Mouse (Mus musculus): ENCODE data around the gene Ces1a.

The Ces1a gene

GRCm38 (mm10) chr8:93048092-93048491, at the start of gene Ces1a:
Gene Ces1a (minus strand): TSS chr8:93048192.
- no peak for DNase-seq (ENCODE audit: low spot score)

- peak; percentile 50 for DNase-seq (ENCODE audit: low spot score)
Observed at GRCm38 (mm10) chr8:93095376-93095775, 47.4 kb upstream of the Ces1a start.

GRCm38 (mm10) chr8:93091324-93091723, 43.3 kb upstream of the Ces1a start:
- DNase-seq (ENCODE audit: low spot score) = no peak

- DNase-seq (ENCODE audit: low spot score) = no peak
Observed at GRCm38 (mm10) chr8:93088686-93089122, 40.7 kb upstream of the Ces1a start.

GRCm38 (mm10) chr8:93088193-93088592, 40.2 kb upstream of the Ces1a start:
- no peak for DNase-seq (ENCODE audit: low spot score)

GRCm38 (mm10) chr8:93079887-93080286, 31.9 kb upstream of the Ces1a start, which contains the start of gene Ces1b:
Gene Ces1b (minus strand): TSS chr8:93080017.
- no peak for DNase-seq (ENCODE audit: low spot score)

- peak; percentile 45 for DNase-seq (ENCODE audit: low spot score)
Observed at GRCm38 (mm10) chr8:93075251-93075650, 27.3 kb upstream of the Ces1a start.

GRCm38 (mm10) chr8:93063416-93064117, 15.6 kb upstream of the Ces1a start:
- peak; percentile 12 for DNase-seq (ENCODE audit: low spot score)

- DNase-seq (ENCODE audit: low spot score) = peak; percentile 78
Observed at GRCm38 (mm10) chr8:93059185-93059584, 11.2 kb upstream of the Ces1a start.

- DNase-seq (ENCODE audit: low spot score) = no peak
Observed at GRCm38 (mm10) chr8:93055238-93055637, 7.2 kb upstream of the Ces1a start.

GRCm38 (mm10) chr8:93048510-93049416, 771 bp upstream of the Ces1a start:
- DNase-seq (ENCODE audit: low spot score) = peak; percentile 53

GRCm38 (mm10) chr8:93043083-93043482, 4.9 kb downstream of the Ces1a start:
- DNase-seq (ENCODE audit: low spot score) = no peak

- DNase-seq (ENCODE audit: low spot score) = peak; percentile 74
Observed at GRCm38 (mm10) chr8:93040776-93041567, 7.0 kb downstream of the Ces1a start.

GRCm38 (mm10) chr8:93040256-93040655, 7.7 kb downstream of the Ces1a start:
- DNase-seq (ENCODE audit: low spot score) = peak; percentile 65

GRCm38 (mm10) chr8:93038831-93039230, 9.2 kb downstream of the Ces1a start:
- DNase-seq (ENCODE audit: low spot score) = no peak

- DNase-seq (ENCODE audit: low spot score) = no peak
Observed at GRCm38 (mm10) chr8:93030664-93031063, 17.3 kb downstream of the Ces1a start.

- DNase-seq (ENCODE audit: low spot score) = no peak
Observed at GRCm38 (mm10) chr8:93021738-93022137, 26.3 kb downstream of the Ces1a start.

- no peak for DNase-seq (ENCODE audit: low spot score)
Observed at GRCm38 (mm10) chr8:93014300-93014699, 33.7 kb downstream of the Ces1a start.

- no peak for DNase-seq (ENCODE audit: low spot score)
Observed at GRCm38 (mm10) chr8:93012226-93012625, 35.8 kb downstream of the Ces1a start.

- DNase-seq (ENCODE audit: low spot score) = peak; percentile 70
Observed at GRCm38 (mm10) chr8:93011439-93011838, 36.6 kb downstream of the Ces1a start.

- DNase-seq (ENCODE audit: low spot score) = peak; percentile 79
Observed at GRCm38 (mm10) chr8:93010286-93010685, 37.7 kb downstream of the Ces1a start.

- peak; percentile 81 for DNase-seq (ENCODE audit: low spot score)
Observed at GRCm38 (mm10) chr8:92998600-92998999, 49.4 kb downstream of the Ces1a start.
